Mouse (Mus musculus): ENCODE data around the gene Gm5269. TPM values are rescaled to one million over a fixed set of nuclear protein-coding genes. Genes with fewer than 3 reads are reported as not detected.

Gm5269 gene
- total and polyA plus RNA-seq, 3 experiments, result 2.2 TPM; not detected in 2

DNA sequence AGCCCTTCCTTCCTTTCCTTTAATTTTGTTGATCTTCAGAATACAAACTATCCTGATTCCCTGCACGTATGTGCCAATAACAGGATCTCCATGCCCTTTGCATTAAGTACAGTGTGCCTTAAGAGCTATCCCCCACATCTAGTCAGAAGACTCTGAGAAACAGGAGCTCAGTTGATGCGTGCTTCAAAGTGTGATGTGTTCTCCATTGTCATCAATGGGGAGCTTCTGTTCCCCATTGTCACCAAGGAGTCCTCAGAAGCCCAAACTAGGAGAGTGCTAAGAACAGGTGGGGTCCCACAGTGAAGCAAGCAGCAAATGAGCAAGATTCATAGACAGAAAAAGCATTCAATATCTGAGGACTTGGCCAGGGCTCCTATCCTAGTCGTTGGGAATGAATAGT lies 36.8 kb upstream of the Gm5269 start:
- TF ChIP-seq ZC3H11A (IDR thresholded peaks at IDR 0.05; ENCODE audit: low read depth, low read length), result no peak
- no peak for TF ChIP-seq MAZ (IDR thresholded peaks at IDR 0.05; ENCODE audit: low read depth, low read length)
- TF ChIP-seq HCFC1 (IDR thresholded peaks at IDR 0.05; ENCODE audit: low read depth, low read length), result no peak
- no peak for TF ChIP-seq IRF4 (IDR thresholded peaks at IDR 0.05; ENCODE audit: low read depth, low read length)
- TF ChIP-seq MYC (IDR thresholded peaks at IDR 0.05; ENCODE audit: low read depth, low read length), result no peak
- TF ChIP-seq MEF2A (IDR thresholded peaks at IDR 0.05; ENCODE audit: borderline replicate concordance, low read depth, low read length), result no peak
- TF ChIP-seq JUND (conservative IDR thresholded peaks at IDR 0.05; ENCODE audit: low read depth, low read length), result no peak
- TF ChIP-seq POLR2AphosphoS2 (IDR thresholded peaks at IDR 0.05; ENCODE audit: low read depth, low read length), result no peak
- no peak for TF ChIP-seq NRF1 (IDR thresholded peaks at IDR 0.05; ENCODE audit: low read depth, low read length)
- no peak for TF ChIP-seq BHLHE40 (IDR thresholded peaks at IDR 0.05; ENCODE audit: low read depth, low read length)
- TF ChIP-seq MAFK (IDR thresholded peaks at IDR 0.05; ENCODE audit: insufficient replicate concordance, low read length), result no peak
- TF ChIP-seq E2F4 (IDR thresholded peaks at IDR 0.05; ENCODE audit: insufficient replicate concordance, low read depth, low read length), result no peak
- H3K36me3 ChIP-seq (replicated peaks in 1 of 2; ENCODE audit: control insufficient read depth in 1 of 2, insufficient read depth in 1 of 2, low read length in 1 of 2), result no peaks in the 10 kb centered on the region
- in situ Hi-C loops (cut with MboI; ENCODE audit: low pct_ligation_motif_present, low pct_unique_long_range_greater_than_20kb, low sequenced_read_pairs), result no loop called here
- H3K27me3 ChIP-seq (replicated peaks), result no peaks in the 10 kb centered on the region
- no peak overlapping the region for H3K9ac ChIP-seq (ENCODE audit: insufficient read depth, low read depth)
- no peaks in the 10 kb centered on the region for H3K79me2 ChIP-seq (replicated peaks; ENCODE audit: control insufficient read depth, extremely low read depth, insufficient read depth, poor library complexity, severe bottlenecking)
- no peak overlapping the region for H3K27ac ChIP-seq (ENCODE audit: insufficient read depth, low read depth)
- H3K4me1 ChIP-seq (ENCODE audit: control insufficient read depth in 1 of 2, insufficient read depth in 2 of 2), result no peaks in the 10 kb centered on the region
- no peak overlapping the region for H3K4me3 ChIP-seq (replicated peaks in 1 of 3; ENCODE audit: low read depth in 2 of 3, low read length in 2 of 3, poor library complexity in 1 of 3)
- DNase-seq (ENCODE audit: extremely low read depth), result no peak
- dilution Hi-C loops (cut with MboI; ENCODE audit: extremely low pct_ligation_motif_present, extremely low pct_unique_long_range_greater_than_20kb, low sequenced_read_pairs), result no loop called here
- no peaks in the 10 kb centered on the region for H3K9me3 ChIP-seq (replicated peaks; ENCODE audit: low read length)
- no peak overlapping the region for H3K4me2 ChIP-seq (ENCODE audit: insufficient read depth, low read depth, poor library complexity, severe bottlenecking)

DNA sequence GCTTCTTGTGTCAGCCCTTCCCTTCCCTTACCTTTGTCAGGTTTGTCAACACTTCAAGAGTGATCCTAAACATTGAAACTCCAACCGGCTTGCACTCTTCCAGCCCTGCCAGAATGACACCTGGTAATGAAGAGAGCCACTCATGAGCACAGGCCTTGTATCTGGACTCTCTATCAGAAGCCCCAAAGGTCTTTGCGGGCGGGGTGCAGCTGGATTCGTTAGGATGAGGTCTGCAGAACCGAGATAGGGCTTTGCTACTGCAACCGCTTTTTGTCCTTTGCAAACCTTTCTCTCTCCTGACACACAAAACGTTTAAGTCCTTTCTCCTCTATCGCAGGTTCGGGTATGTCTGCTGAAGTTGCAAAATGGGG lies 36.3 kb upstream of the Gm5269 start, which contains the start of gene Slc40a1:
Gene Slc40a1 (minus strand): TSS at position 131 of the 371 bp plus-strand sequence.
- H3K9ac ChIP-seq (ENCODE audit: insufficient read depth, low read depth), result no peak within 1 kb of the TSS
- H3K79me2 ChIP-seq (replicated peaks; ENCODE audit: control insufficient read depth, extremely low read depth, insufficient read depth, poor library complexity, severe bottlenecking), result no peaks in the 10 kb centered on the region
- no peaks in the 10 kb centered on the region for H3K27me3 ChIP-seq (replicated peaks)
- H3K9me3 ChIP-seq (replicated peaks; ENCODE audit: low read length), result no peaks in the 10 kb centered on the region
- DNase-seq (ENCODE audit: extremely low read depth), result no peak
- no peak within 1 kb of the TSS for H3K4me2 ChIP-seq (ENCODE audit: insufficient read depth, low read depth, poor library complexity, severe bottlenecking)
- H3K36me3 ChIP-seq (replicated peaks in 1 of 2; ENCODE audit: control insufficient read depth in 1 of 2, insufficient read depth in 1 of 2, low read length in 1 of 2), result no peaks in the 10 kb centered on the region
- H3K4me3 ChIP-seq (replicated peaks in 1 of 3; ENCODE audit: low read depth in 2 of 3, low read length in 2 of 3, poor library complexity in 1 of 3), result no peak within 1 kb of the TSS
- dilution Hi-C loops (cut with MboI; ENCODE audit: extremely low pct_ligation_motif_present, extremely low pct_unique_long_range_greater_than_20kb, low sequenced_read_pairs) (no loop called here), in situ Hi-C loops (cut with MboI; ENCODE audit: low pct_ligation_motif_present, low pct_unique_long_range_greater_than_20kb, low sequenced_read_pairs) (no loop called here)
- TF ChIP-seq USF1 (IDR thresholded peaks at IDR 0.05; ENCODE audit: low read depth, low read length), result no peak
- TF ChIP-seq RAD21 (IDR thresholded peaks at IDR 0.05; ENCODE audit: low read depth, low read length), result no peak
- no peak for TF ChIP-seq BHLHE40 (IDR thresholded peaks at IDR 0.05; ENCODE audit: low read depth, low read length)
- no peak for TF ChIP-seq MXI1 (IDR thresholded peaks at IDR 0.05; ENCODE audit: low read depth, low read length)
- TF ChIP-seq TBP (conservative IDR thresholded peaks at IDR 0.05; ENCODE audit: low read depth, low read length), result no peak
- TF ChIP-seq MEF2A (IDR thresholded peaks at IDR 0.05; ENCODE audit: borderline replicate concordance, low read depth, low read length), result no peak
- TF ChIP-seq KAT2A (IDR thresholded peaks at IDR 0.05; ENCODE audit: insufficient replicate concordance, low read length), result no peak
- TF ChIP-seq SMC3 (IDR thresholded peaks at IDR 0.05; ENCODE audit: low read depth, low read length), result no peak
- no peak for TF ChIP-seq ZKSCAN1 (IDR thresholded peaks at IDR 0.05; ENCODE audit: borderline replicate concordance, low read depth, low read length)
- no peak for TF ChIP-seq ELF1 (IDR thresholded peaks at IDR 0.05; ENCODE audit: low read depth, low read length)
- TF ChIP-seq RCOR1 (conservative IDR thresholded peaks at IDR 0.05; ENCODE audit: low read depth, low read length), result no peak
- no peak within 1 kb of the TSS for H3K27ac ChIP-seq (ENCODE audit: insufficient read depth, low read depth)
- no peaks in the 10 kb centered on the region for H3K4me1 ChIP-seq (ENCODE audit: control insufficient read depth in 1 of 2, insufficient read depth in 2 of 2)

All from CH12.LX (cell line).